Comparison of ENCODE assay signal across 22 mouse cellular contexts in the genomic region with DNA sequence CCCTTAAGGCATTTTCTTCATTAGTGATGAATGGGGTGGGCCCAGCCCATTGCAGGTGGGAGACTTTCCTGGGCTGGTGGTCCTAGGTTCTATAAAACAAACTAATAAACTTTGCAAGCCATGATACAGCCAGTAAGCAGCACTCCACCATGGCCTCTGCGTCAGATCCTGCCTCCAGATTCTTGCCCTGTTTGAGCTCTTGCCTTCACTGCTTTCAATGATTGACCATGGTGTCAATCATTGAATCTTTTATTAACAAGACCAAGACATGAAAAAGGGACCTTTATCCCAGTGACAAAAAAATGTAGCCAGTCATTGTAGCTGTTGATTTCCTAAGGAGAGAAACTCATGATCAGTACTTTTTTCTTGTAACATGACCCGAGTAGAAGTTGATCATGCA. TPM values are rescaled to one million over a fixed set of nuclear protein-coding genes. Genes with fewer than 3 reads are reported as not detected.
DNase-seq lines count a peak whose midpoint lies in the region; ATAC-seq and TF ChIP-seq lines count a peak whose summit lies in the region.
"Had no signal": no experiment of that assay in that cellular context is flagged by ENCODE, and none has a peak within 500 bp of the region (broad histone marks: within the 10 kb centered on the region; RNA-seq: fewer than 3 reads in every experiment).

No protein-coding gene starts in this region.

- WGBS in intestine, postnatal 0 days: 73% methylated on average over 2 of the region's 2 CpGs
- whole genome bisulfite sequencing in intestine, embryonic 15.5 days: 87% methylated on average over 2 of the region's 2 CpGs
- WGBS in liver, embryonic 14.5 days (ENCODE audit: insufficient replicate concordance): 84% methylated on average over 2 of the region's 2 CpGs

- peak; percentile 29; the same call in 1 of the 2 replicates for ATAC-seq in intestine, postnatal 0 days
- no peak for ATAC-seq in intestine, embryonic 15.5 days
- no peak for ATAC-seq in liver, embryonic 14.5 days (ENCODE audit: insufficient read depth)

- no peaks in the 10 kb centered on the region for H3K9me3 ChIP-seq in intestine, postnatal 0 days (ENCODE audit: control insufficient read depth)
- no peaks in the 10 kb centered on the region for H3K9me3 ChIP-seq in intestine, embryonic 15.5 days
- H3K9me3 ChIP-seq in liver, embryonic 14.5 days (ENCODE audit: control insufficient read depth, low read length): no peaks in the 10 kb centered on the region
- H3K9me3 ChIP-seq: forebrain, embryonic 12.5 days; heart, embryonic 15.5 days; limb, embryonic 13.5 days; lung, embryonic 15.5 days; neural tube, embryonic 12.5 days had no signal

- TF ChIP-seq EP300 in liver, embryonic 14.5 days (IDR thresholded peaks at IDR 0.05; ENCODE audit: low read depth): no peak

- H3K4me3 ChIP-seq in intestine, postnatal 0 days (ENCODE audit: low read depth, low read length): no peak overlapping the region
- H3K4me3 ChIP-seq in intestine, embryonic 15.5 days (replicated peaks): no peak overlapping the region
- peak overlapping the region in 1 of 2 experiments; percentile 87; a peak in 2 of 4 replicates for H3K4me3 ChIP-seq in liver, embryonic 14.5 days (ENCODE audit: insufficient read depth in 1 of 2, low read depth in 2 of 2, low read length in 2 of 2)

- H3K4me1 ChIP-seq in intestine, postnatal 0 days (replicated peaks; ENCODE audit: control insufficient read depth, insufficient read depth, low read length): peaks cover 10% of the 10 kb centered on the region; the same call in 1 of the 2 replicates
- peaks cover 14% of the 10 kb centered on the region; the same call in 1 of the 2 replicates for H3K4me1 ChIP-seq in intestine, embryonic 15.5 days (replicated peaks)
- H3K4me1 ChIP-seq in liver, embryonic 14.5 days (replicated peaks; ENCODE audit: control insufficient read depth in 2 of 2, insufficient read depth in 2 of 2, low read length in 1 of 2): peaks cover 16 to 35% of the 10 kb centered on the region in 2 experiments

- H3K36me3 ChIP-seq in intestine, postnatal 0 days (ENCODE audit: control insufficient read depth, insufficient read depth): no peaks in the 10 kb centered on the region
- no peaks in the 10 kb centered on the region for H3K36me3 ChIP-seq in intestine, embryonic 15.5 days
- peaks cover 3% of the 10 kb centered on the region for H3K36me3 ChIP-seq in liver, embryonic 14.5 days (replicated peaks; ENCODE audit: control insufficient read depth, insufficient read depth, low read depth)
- H3K36me3 ChIP-seq: forebrain, embryonic 12.5 days; heart, embryonic 15.5 days; limb, embryonic 13.5 days; lung, embryonic 15.5 days; neural tube, embryonic 12.5 days had no signal

- no peak overlapping the region for H3K4me2 ChIP-seq in intestine, postnatal 0 days (replicated peaks; ENCODE audit: low read depth)
- H3K4me2 ChIP-seq in intestine, embryonic 15.5 days (replicated peaks): no peak overlapping the region
- peak overlapping the region; percentile 77 for H3K4me2 ChIP-seq in liver, embryonic 14.5 days (ENCODE audit: low read depth)

- no peak overlapping the region for H3K9ac ChIP-seq in intestine, postnatal 0 days (ENCODE audit: low read depth, low read length)
- no peak overlapping the region for H3K9ac ChIP-seq in intestine, embryonic 15.5 days
- peak overlapping the region; percentile 97 for H3K9ac ChIP-seq in liver, embryonic 14.5 days (replicated peaks)

- H3K27me3 ChIP-seq in intestine, postnatal 0 days (replicated peaks; ENCODE audit: control insufficient read depth, insufficient read depth, low read length): no peaks in the 10 kb centered on the region
- no peaks in the 10 kb centered on the region for H3K27me3 ChIP-seq in intestine, embryonic 15.5 days (replicated peaks)
- no peaks in the 10 kb centered on the region for H3K27me3 ChIP-seq in liver, embryonic 14.5 days (ENCODE audit: control insufficient read depth, insufficient read depth, low read length)
- H3K27me3 ChIP-seq: forebrain, embryonic 12.5 days; heart, embryonic 15.5 days; limb, embryonic 13.5 days; lung, embryonic 15.5 days; neural tube, embryonic 12.5 days; Patski had no signal

- peak; percentile 57 to 67 for DNase-seq in kidney, adult 8-10 months
- peak; percentile 36 for DNase-seq in kidney, postnatal 10 days
- no peak for DNase-seq in liver, embryonic 14.5 days (ENCODE audit: low read depth in 3 of 3, low spot score in 3 of 3)
- no peak for DNase-seq in thymus, postnatal 10 days (ENCODE audit: low spot score in 2 of 2)
- DNase-seq in ovary, adult 18-20 months (ENCODE audit: low spot score): no peak
- no peak for DNase-seq in embryo, embryonic 10.5 days (ENCODE audit: low spot score)
- DNase-seq: adrenal gland, adult 2 months; cerebellum, adult 11-12 months; cerebellum, postnatal 10 days; heart, postnatal 36 days; lung, postnatal 4 days; midbrain, embryonic 14.5 days; retina, postnatal 1 day; thymus, postnatal 36 days had no signal

- H3K27ac ChIP-seq in intestine, postnatal 0 days (ENCODE audit: low read depth, low read length): peak overlapping the region; percentile 93
- H3K27ac ChIP-seq in intestine, embryonic 15.5 days: no peak overlapping the region
- H3K27ac ChIP-seq in liver, embryonic 14.5 days: no peak overlapping the region; the same call in 1 of the 2 replicates
- H3K27ac ChIP-seq: forebrain, embryonic 12.5 days; limb, embryonic 13.5 days; neural tube, embryonic 12.5 days had no signal

- no peak for TF ChIP-seq CTCF in intestine, postnatal 0 days (IDR thresholded peaks at IDR 0.05; ENCODE audit: low read depth)
- no peak for TF ChIP-seq CTCF in liver, embryonic 14.5 days (IDR thresholded peaks at IDR 0.05; ENCODE audit: low read depth)

RNA-seq across cellular contexts. Expression of gene Abcg2, which starts 55.1 kb away (rescaled TPM):
- polyA plus RNA-seq in intestine, postnatal 0 days (2015; fragmentation: Nextera tagmentation; extraction: Ambion mirVana): 143 and 158 TPM in 2 replicates
- 87.1 and 87.6 TPM in 2 replicates for polyA plus RNA-seq in intestine, embryonic 15.5 days (2015; fragmentation: Nextera tagmentation; extraction: Ambion mirVana)
- polyA plus RNA-seq in liver, embryonic 14.5 days (2012; rRNA removed): 49.2 and 66.5 TPM in 2 replicates
- polyA plus RNA-seq in liver, embryonic 14.5 days (2014; fragmentation: Nextera tagmentation; extraction: Ambion mirVana): 166 and 171 TPM in 2 replicates

Comparison
In these comparisons a context has a peak if more than half of its experiments do, and no peak if none do; other contexts are left out.
1. DNase-seq: peak in kidney, adult 8-10 months (2 of 2) and kidney, postnatal 10 days (single experiment); none in liver, embryonic 14.5 days (0 of 3), thymus, postnatal 10 days (0 of 2), ovary, adult 18-20 months (single experiment) and embryo, embryonic 10.5 days (single experiment).